Mouse (Mus musculus) testis, postnatal 10 days (tissue): ENCODE measurements at regions not wholly inside any gene's neighbourhood (a gene's known extent, or its start where the extent isn't known, plus 50 kb on each side); places are given as distances from the start of the nearest gene placed in this dataset.

Source experiments
- DNase-seq: peaks from one replicate; pipeline ENCODE4 v3.0.0; 2021; ENCODE audit warnings: low spot score

- no peak for DNase-seq
Measured at GRCm38 (mm10) chr14:105950924-105951323, 54.3 kb upstream of the Spry2 start.

GRCm38 (mm10) chr14:105955082-105955481, 58.5 kb upstream of the Spry2 start:
- peak; percentile 21 for DNase-seq

- DNase-seq: no peak
Measured at GRCm38 (mm10) chr14:105956796-105957195, 60.2 kb upstream of the Spry2 start.

DNA sequence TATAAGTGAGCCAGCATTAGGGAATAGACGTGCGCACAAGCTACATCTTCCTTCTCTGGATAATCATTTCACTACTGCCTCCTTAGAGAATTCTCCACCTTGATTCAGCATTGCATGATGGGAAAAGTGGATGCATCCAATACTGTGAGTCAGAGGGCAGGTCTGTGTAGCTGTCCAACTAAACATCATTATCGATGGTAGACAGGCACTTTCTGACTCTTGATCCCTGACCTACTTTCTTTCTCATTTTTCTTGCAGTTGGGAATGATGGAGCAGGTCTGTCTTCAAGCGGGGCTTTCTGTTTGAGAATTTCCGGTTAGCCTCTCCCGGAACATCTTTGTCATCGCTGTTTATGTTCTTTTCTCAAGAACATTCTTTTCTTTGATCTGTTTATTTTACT, 61.4 kb upstream of the Spry2 start:
- DNase-seq: no peak

GRCm38 (mm10) chr14:105979544-105980323, 83.1 kb upstream of the Spry2 start:
- DNase-seq: no peak

DNA sequence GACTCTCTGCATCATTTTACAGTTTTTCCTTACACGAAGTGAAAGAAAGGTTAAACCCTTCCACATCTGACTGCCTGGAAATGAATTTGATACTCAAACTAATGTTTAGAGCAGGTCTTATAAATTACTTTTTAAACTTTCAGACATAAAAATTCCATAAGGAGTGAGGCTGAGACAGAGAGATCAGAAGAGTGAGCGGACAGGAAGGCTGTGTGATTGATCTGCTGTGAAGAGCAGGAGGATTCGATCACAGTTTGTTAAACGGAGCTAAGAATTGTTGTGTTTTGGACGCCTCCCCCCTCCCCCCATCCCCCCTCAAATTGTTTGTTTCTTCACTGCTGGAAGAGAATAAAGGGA, 83.7 kb upstream of the Spry2 start:
- no peak for DNase-seq

- DNase-seq: no peak
Measured at GRCm38 (mm10) chr14:105987341-105987882, 90.8 kb upstream of the Spry2 start.

DNA sequence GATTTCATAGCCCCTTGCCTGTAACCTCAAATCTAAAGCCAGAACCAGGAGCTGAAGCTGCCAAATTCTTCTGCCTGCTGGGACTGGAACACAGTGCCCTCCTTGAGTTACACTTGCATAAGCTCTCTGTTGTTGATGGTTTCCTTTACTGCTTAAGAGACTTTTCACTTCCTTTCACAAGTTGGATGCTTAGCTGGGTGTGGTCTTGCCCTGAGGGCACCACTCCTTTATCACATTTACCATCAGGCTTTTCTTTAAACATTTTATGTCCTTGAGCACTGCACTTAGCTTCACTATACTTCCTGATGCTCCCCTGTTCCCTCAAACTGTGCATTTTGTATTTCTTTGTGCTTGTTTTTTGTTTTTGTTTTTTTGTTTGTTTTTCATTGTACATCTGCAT, 92.1 kb upstream of the Spry2 start:
- no peak for DNase-seq

DNA sequence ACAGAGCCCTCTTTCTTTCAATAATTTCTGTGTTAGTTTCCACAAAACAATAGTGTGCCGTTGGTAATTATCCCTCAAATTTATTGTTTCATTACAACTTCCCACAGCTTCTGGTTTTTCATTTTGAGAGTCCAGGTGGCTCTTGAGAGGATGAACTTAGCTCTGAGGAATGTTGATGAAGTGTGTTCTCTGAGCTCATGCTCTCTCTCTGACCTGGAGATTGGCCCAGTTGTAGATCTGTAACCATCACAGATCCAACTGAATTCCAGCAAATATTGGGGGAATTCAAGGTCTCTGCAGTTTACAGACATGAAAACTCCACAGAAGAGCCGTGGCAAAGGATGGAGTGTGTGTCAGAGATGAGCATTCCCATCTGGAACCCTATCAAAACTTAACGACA, 96.5 kb upstream of the Spry2 start:
- DNase-seq: no peak

DNA sequence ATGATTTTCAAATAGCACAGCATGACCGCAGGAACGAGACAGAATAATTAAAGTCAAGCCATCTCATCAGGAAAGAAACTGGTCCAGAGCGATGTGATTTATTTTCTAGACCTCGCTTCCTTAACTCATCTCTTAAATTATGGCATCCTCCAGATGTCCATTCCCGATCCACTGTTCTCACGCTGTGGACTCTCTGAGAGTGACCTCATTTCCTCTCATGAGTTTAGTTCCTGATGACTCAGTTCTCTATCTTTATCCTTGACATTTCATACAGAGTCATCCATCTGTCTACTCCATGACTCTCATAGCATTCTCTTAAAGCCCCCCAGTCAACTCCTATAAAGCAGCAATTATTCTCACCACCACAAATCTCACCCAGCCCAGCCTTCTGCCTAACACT, 103.2 kb upstream of the Spry2 start:
- DNase-seq: no peak

DNA sequence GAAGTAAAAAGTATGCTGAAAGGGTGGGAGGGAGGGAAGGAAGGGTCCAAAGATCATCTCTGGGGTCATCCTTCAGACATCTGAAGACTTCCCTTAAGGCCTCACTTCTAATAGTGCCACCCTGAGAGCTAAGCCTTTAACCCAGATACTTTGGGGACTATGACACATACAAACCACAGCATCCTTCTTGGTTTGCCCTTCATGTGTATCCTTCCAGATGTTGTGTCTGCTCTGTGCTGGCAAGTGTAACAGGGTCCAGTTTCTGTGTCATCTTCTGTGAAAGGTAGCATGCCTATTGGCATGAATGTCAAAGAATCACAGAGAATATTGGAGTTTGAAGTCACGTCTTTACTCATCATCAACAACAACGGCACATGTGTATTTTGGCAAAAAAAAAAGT, 98.2 kb upstream of the Trim52 start:
- no peak for DNase-seq

DNA sequence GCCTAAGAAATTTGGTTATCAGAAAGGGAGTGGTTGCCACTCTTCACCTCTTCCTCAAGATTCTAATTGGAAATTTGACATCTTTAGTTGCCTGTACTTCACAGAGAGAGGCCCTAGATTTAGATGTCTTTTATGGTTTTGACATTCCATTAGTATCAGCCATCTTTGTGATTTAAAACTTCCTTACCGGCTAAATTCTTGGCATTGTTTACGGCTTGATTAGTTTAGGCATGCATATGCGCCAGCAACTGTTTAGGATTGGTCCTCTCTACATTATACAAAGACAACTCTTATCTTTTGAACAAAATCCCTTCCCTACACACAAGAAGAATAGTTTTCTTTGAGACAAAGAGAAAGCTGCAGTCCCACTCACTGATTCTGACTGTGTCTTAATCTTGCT, 97.0 kb upstream of the Trim52 start:
- no peak for DNase-seq

- no peak for DNase-seq
Measured at GRCm38 (mm10) chr14:106010961-106011360, 95.0 kb upstream of the Trim52 start.

DNA sequence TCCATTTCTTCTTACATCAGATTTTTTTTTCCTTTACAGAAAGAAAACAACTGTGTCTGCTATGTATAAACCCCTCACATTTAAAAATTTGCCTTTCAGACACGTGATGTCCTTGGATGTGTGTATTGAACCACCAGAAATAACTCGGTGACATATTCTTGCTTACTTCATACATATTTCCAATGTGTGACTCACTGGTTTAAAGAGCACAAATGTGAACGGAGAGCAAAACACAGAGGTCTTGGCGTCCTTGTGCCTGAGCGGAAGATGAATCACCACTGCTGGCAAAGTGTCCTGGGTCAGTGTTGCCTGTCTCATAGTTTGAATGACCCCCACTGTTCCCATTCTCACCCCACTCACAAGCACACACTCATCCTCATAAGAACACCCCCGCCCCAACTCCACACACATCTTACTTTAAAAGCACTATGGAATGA, 94.0 kb upstream of the Trim52 start:
- DNase-seq: no peak

DNA sequence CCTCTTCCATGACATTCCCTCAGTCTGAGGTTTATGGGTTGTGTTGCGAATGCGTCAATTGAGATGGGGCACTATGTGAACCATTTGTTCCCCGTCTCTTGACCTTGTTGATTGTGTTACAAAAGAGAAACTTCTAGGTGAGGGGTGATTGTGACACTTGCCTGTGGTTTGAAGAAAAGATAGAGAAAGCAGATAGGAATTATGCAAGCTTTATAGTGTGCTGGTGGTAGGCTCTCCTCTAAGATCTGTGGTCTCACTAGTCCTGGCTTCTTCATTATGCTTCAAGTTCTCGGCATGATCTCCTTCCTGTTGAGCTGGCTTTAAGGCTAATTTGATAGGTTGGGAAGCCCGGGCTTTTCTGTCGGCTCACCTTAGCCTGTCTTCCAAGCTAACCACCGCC, 83.2 kb upstream of the Trim52 start:
- no peak for DNase-seq

- no peak for DNase-seq
Measured at GRCm38 (mm10) chr14:106026815-106027214, 79.2 kb upstream of the Trim52 start.

GRCm38 (mm10) chr14:106027686-106028085, 78.3 kb upstream of the Trim52 start:
- DNase-seq: no peak

- DNase-seq: no peak
Measured at GRCm38 (mm10) chr14:106031094-106031493, 74.9 kb upstream of the Trim52 start.

DNA sequence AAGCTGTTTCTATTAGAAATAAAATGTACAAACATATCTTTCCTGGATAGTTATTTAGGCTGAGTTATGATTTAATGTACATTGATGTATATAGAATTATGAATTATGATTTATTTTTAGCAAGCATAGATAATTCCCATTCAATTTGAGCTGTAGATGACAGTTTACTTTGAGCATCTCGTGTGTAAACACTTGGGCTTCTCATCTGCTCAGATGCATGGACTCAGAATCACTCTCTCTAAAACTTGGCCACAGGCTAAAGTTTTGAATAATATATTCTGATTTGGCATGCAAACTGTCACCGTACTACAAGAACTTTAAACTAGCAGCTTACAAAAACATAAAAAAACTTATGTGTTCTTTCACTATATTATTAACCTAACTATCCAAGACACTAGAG, 72.2 kb upstream of the Trim52 start:
- no peak for DNase-seq

- no peak for DNase-seq
Measured at GRCm38 (mm10) chr14:106034933-106035665, 70.9 kb upstream of the Trim52 start.

GRCm38 (mm10) chr14:106044274-106044673, 61.7 kb upstream of the Trim52 start:
- DNase-seq: no peak

GRCm38 (mm10) chr14:106050231-106050630, 55.8 kb upstream of the Trim52 start:
- no peak for DNase-seq
